Mouse (Mus musculus) bone marrow macrophage, adult 2 months (primary cell): ENCODE measurements around the gene Syn2.

ENCODE experiments used
- CTCF ChIP-seq: IDR thresholded peaks from 2 replicates; pipeline ENCODE4 v1.5.1; 2012; ENCODE audit warnings: low read depth, mild to moderate bottlenecking, low read length, moderate library complexity
- POLR2A ChIP-seq: IDR thresholded peaks from 2 replicates; pipeline ENCODE4 v1.6.1; 2012; ENCODE audit warnings: mild to moderate bottlenecking, low read depth, low read length, borderline replicate concordance

- TF ChIP-seq CTCF (no peak), POLR2A (no peak)
Observed at GRCm38 (mm10) chr6:115260507-115260906, 125.8 kb downstream of the Syn2 start.
